Mouse (Mus musculus) layer of hippocampus, postnatal 14 days (tissue): ENCODE results near the gene Chst8. TPM values are rescaled to one million over a fixed set of nuclear protein-coding genes. Genes with fewer than 3 reads are reported as not detected.
A peak's percentile ranks its signal among the peaks of the same experiment; 100 is the strongest.

Source experiments
- DNase-seq, 2 experiments: peaks; one replicate each; pipeline ENCODE4 v3.0.0; 2021 to 2022; ENCODE audit warnings: low spot score in 2 of 2, mixed read lengths in 1 of 2
- long read RNA-seq, 2 experiments: library from polyadenylated mRNA; stranded (forward); transcript quantifications; one replicate each; pipeline ENCODE4 v2.0.0; 2021
- total RNA-seq, 2 experiments: library from RNA; stranded (reverse); gene quantifications; 2 replicates each; pipeline ENCODE4 v1.2.3; 2021

The Chst8 gene
- total RNA-seq: 10 to 100 TPM; 29.6 to 34.3 TPM
- long read RNA-seq, experiment 1, transcript Chst8-201 (4 exons, 2,372 nt): major isoform, 16 of 27 reads
- long read RNA-seq, experiment 1, partial matches to known transcripts: 0 of 27 reads
- long read RNA-seq, experiment 1, other reads (novel, unspliced or antisense): 11 of 27 reads
- long read RNA-seq, experiment 2, transcript Chst8-201 (4 exons, 2,372 nt): major isoform, 9 of 18 reads
- long read RNA-seq, experiment 2, partial matches to known transcripts: 0 of 18 reads
- long read RNA-seq, experiment 2, other reads (novel, unspliced or antisense): 9 of 18 reads

DNA sequence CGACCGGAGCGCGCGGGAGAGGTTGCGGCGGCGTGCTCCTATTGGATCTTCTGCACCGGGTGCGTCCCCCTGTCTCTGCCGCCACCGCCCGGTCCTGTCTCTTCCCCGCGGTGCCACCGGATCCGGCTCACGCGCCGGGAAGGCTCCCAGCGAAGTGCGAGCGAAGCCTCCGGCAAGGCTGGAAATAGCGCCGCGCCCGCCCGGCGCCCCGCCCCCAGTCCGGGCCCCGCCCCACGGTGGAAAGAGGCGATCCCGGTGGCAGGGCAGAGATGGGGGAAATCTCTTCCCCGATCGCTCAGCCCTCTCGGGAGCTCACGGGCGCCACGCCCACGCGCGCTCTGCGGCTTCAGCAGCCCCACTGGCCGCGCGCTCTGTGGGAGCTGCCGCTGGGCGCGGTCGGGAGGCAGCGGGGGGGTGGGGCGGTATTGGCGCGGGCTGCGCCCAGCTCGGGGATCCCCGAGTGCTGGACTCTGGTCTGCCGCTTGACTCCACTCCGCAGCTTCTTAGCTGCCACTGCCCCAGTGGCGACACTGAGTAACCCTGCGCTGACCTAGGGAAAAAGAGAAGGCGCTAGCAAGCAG, at the start of gene Chst8:
Chst8 (minus strand) TSS at position 181 of the 581 bp plus-strand sequence.
- peak; percentile 54 to 66 for DNase-seq

DNA sequence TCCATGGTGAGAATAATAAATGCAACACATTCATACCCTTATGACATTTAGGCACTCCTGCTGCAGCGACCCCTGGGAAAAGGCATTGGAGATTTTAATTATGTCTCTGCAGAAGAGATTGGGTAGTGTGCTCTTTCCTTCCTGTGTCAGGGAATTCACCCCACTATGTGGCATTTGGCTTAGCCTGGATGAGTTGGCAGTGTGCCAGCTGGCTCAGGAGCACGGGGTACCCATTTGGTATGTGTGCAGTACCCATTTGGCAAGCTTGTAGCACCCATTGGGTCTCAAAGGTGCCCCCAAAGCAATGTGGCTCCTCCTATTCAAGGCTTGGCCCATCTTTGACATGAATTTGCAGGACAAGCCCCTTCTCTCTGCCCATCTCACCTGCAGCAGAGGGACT, 45.8 kb upstream of the Chst8 start:
- DNase-seq: no peak

DNA sequence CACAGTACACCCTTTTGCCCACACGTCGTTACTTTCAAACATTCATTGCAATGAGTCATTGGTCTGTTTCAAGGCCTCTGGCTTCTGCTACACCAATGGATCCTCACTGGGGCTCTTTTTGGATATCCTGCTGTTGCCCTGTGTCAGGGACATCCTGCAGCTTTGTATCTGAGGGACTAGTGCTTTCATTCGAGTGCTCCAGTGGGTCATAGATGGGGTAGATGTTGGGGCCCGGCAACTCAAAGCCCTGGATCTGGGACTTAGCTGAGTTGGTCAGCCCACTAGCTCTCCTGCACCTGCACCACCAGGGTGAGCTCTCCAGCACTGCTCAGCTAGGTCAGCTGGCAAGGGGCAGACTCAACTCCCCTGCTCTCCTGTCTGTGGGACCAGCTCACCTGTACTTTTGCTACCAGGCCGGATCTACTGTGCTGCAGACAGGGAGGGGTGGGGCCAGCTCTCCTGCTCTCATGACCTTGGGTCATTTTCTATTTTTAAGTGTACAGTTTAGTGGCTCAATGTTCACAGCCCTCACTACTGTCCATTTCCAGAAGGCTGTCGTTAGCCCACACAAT, 42.4 kb upstream of the Chst8 start:
- DNase-seq: no peak

DNA sequence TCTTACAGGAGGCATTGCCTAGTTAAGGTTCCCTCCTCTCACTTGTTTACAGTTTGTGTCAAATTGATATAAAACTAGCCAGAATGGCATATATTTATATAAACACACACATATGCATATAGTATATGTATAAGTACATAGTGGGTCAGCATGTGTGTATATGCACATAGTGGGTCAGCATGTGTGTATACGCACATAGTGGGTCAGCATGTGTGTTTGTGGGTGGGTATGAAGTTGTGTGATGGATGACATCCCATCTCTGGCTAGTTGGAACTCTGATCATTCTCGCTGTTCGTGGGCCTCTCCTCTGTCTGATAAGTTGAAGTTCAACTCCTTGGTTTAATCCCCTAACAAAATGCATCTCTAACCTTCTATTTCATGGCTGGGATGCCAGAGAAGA, 40.9 kb upstream of the Chst8 start:
- DNase-seq: no peak

DNA sequence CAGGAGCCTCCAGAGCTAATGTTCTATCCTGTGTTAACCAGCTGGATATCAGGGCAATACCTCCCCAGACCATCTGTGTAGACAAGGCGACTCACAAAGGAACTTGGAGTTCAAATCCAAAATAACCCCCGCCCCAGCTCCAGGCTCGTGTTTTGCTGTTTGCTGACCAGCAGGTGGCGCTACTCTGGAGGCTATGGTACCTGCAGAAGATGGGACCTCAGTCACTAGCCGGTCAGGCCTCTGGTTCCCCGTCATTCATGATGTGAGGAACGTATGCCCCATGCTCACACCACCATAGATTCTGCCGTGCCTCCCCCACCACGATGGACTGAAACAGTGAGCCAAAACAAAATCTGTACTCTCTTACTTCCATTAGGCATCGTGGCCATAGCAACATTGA, 37.1 kb upstream of the Chst8 start:
- no peak for DNase-seq

DNA sequence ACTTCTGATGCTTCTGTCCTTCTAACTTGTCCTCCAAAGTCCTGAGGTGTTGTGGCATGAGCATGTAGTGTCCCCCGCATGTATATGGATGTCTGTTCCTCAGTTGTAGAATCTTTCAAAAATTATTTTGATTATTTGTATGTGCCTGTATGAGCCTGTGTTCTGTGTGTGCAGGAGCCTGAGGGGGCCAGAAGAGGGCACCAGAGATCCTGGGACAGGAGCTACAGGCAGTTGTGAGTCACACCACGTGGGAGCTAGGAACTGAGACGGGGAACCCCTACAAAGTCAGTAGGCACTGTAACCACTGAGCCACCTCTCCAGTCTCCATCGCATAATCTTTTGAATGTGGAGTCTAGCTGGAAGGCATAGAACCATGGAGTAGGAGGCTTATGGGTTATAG, 36.3 kb upstream of the Chst8 start:
- no peak for DNase-seq

DNA sequence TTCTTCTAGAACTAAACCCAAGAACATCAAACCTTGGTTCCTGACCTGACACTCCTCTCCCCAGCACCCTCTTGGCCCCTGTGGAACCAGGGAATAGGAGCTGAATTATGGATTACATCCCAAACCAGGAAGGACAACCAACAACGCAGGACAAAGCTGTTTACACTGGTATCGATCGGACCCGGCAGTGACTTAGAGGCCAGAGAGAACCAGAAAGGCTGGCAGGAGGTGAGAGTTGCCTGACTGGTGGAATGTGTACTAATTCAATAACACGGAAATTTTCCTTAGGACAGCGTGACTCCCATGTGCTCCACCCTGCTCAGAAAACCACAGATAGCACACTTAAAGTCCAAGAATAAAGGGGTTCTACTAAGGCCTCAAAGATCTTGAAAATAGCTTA, 35.4 kb upstream of the Chst8 start:
- DNase-seq: no peak

DNA sequence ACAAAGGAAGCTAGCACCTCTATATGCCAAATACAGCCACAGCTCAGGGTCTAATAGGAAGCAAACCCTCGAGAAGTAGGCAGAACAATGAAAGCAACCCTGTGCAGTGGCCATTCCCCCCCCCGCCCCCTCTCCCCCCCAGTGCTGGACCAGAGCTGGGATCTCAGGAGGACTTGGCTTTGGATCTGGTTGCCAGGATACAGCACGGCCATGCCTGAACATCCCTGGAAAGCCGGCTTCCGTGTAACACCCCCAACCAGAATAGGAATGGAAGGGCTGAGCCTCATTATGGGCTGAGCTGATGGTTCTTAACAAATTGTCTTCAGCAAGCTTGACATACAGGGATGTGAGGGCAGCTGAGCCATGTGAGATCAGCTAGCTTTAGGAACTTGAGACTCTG, 34.9 kb upstream of the Chst8 start:
- no peak for DNase-seq

DNA sequence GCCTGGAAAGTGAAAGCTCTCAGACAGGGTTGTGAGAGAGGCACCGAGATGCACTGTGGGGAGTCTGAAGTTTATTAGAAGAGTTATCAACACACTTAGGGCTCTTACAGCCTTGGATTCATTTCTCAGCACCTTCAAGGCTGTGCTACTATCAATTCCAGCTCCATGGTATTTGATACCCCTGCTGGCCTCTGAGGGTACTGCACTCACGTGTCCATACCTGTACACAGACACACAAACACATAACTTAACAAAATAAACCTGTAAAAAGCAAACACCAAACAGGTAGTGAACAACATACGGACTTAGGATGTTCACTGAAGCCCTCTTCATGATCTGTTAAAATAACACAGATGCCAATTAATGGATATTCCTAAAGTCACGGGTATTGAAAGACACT, 26.2 kb upstream of the Chst8 start:
- DNase-seq: no peak

DNA sequence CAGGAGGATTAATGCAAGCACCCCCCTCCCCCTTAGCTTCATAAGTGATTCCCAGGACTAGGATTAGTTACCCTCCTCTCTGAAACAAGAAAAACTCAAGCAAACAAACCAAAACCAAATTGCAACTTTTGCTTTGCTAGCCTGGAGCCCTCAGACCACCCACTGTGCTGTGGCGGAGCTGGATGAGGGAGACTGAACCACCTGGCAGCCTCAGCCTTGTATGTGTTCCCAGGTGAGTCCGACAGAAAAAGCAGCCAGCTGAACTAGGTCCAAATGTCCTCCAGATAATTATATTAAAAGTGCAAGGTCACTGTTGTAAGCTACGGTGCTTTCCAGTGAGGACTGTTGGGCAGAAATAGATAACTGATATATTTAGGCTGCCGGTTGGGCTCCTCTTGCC, 25.7 kb upstream of the Chst8 start:
- no peak for DNase-seq

DNA sequence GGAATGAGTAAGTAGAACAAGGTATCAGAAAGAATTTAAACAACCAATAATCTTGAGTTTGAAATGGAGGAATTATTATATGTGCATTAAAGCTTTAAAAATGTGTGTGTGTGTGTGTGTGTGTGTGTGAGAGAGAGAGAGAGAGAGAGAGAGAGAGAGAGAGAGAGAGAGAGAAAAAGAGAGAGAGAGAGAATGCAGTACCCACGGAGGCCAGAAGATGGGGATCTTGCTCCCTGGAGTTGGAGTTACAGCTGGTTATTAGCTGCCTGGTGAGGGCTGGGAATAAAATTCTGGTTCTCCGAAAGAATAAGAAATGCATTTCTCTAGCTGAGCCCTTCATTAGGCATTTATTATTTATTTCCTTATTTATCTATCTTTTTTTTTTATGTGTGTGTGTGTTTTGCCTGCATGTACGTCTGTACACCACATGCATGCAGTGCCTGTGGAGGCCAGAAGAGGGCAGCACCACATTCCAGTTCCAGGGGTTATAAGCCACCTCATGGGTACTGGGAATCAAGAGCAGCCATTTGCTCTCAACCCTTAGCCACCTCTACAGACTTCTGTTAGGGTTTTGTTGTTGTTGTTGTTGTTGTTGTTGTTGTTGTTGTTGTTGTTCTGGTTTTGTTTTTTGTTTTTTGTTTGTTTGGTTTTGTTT, 13.9 kb upstream of the Chst8 start:
- no peak for DNase-seq

DNA sequence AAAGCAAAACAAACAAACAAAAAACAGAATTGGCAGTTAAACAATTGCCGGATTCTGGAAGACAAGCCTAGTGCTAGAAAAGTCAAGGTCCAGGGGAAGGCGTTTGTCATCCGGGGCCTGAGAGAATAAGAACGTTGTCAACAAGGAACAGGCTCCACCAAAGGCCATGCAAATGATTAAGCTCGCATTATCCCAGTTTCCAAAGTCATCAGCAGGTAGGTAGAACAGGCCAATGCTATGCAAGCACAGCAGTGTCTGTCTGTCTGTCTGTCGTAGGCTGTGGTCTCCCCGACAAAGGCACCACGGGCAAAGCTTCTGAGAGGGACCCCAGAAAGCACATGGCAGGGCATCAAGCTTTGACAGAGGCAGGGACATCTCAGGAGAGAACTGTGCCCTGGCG, 9.1 kb upstream of the Chst8 start:
- DNase-seq: no peak

DNA sequence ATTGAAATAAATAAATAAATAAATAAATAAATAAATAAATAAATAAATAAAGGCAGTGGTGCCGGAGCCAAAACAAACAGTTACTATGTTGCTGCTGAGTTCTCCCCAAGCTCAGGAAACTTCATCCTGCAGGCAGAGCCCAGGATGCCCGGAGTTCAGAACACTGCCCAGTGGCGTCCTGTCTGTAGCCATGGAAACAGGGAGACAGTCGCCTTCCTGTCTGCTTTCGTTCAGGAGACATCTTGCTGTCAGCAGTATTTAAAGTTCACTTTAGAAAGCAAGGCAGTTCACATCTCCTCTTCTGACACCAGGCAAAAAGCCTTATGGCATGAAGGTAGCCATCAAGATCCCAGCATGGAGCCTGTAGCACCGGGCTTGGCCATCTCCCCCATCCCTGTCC, 8.0 kb upstream of the Chst8 start:
- DNase-seq: peak in 1 of 2 experiments; percentile 15

DNA sequence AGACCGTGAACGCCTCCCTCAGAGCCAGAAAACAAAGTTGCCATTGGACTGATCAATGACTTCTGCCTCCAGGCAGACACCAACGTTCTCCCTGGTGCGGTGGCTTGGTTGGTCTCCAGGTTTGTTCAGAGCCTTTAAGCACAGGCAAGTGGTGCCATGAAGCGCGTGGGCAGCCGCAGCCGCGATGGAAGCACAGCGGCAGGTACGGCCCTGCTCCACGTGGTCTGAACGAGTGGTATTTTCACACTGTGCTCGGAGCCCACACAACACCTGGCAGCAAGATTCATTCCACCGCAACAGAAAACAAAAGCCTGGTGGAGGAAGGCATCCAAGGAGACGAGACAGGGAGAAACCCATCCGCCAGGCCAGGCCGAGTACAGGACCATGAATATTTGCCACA, 7.3 kb upstream of the Chst8 start:
- peak; percentile 30 to 51 for DNase-seq

DNA sequence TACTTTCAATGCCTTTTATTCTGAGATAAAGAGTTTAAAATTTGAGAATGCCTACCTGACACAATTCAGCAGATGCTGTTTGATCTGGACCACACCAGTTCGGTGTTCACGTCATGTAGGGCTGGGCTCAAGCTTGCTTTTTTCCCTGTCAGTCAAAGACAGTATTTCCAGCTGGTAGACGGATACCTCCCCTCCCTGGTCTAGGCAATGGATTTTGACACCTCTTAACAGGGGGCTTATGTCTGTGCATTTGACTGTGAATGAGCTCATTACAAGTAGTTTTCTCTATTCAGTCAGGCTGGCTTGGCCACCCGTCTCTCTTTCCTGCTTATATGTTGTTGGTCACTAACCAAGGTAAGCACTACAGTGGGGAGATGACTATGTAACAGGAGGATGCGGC, 6.1 kb upstream of the Chst8 start:
- DNase-seq: no peak

DNA sequence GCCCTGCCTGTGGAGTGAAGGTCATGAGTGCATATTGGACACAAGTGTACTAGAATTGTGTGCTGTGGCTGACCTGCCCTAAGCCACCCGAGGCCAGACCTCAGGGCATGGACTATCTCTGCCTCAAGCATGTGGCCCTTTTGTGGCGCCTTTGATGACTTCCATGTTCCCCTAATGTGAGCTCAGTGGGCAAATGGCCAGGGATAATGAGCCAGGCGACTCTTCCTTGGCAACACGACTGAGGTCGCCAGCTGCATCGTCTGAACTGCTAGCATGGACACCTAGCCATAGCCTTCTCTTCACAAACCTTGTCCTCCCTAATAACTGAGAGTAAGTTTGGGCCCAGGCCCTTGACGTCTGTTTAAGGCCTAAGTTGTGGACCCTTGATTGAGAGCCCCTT, 4.5 kb upstream of the Chst8 start:
- no peak for DNase-seq

DNA sequence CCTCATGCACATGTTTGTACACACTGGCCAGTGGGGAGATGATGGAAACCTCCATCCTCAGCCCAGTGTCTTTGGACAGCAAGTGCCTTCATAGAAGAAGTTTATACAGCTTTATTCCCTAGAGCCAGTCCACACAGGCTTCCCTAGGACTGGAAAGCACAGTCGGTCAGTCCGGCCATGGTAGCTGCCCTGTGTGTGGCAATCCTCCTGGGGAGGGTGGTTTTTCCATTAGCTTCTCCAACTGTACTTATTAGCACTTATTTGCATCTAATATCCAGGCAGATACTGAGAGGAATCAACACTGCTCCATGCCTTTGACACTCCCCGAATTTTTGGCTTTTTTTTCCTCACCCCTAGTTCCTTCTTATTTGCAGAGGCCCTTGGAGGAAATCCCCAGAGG, 2.3 kb upstream of the Chst8 start:
- no peak for DNase-seq

DNA sequence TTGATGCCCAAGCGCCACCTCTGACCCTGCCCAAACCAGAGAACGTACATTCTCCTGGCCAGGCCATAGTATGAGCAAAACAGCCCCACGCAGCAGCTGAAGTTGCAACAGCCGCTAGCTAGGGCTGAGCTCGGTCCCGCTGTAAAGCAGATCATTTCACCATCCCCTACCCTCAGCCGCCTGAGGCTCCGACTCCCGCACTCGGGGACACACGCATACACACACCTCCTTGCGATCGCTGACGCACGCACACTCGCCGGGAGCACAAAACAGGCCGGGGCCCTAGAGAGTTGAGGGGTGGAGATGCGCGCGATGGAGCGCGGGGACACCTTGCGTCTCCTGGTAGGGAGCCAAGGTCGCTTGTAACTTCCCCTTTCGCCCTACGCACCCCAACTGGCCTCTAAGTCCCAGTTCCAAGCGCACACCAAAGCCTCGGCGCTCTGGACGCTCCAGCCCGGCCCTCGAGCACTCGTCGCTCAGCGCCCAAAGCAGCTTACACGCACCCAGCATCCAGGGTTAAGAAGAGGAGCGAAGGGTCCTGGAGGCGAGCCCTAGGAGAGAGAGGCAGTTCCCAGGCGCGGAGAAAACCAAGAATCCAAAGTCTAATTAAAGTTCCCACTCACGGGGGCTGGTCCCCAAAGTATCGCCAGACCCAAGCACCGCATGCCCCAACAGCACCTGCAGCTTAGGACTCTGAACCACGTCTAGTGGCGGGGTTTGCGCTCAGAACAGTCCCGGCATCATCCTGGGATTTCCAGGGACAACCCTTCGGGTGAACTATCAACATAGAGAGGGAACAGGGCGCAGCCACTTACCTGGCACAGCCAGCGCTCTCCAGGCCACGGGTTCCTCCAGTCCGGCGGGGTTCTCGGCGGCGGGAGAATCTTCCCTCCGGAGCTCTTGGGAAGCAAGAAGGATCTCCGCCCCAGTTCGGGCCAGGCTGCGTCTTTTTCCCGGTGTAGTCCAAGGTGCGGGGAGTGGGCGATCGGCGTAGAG, 682 bp downstream of the Chst8 start:
- DNase-seq: peak in 1 of 2 experiments; percentile 11

DNA sequence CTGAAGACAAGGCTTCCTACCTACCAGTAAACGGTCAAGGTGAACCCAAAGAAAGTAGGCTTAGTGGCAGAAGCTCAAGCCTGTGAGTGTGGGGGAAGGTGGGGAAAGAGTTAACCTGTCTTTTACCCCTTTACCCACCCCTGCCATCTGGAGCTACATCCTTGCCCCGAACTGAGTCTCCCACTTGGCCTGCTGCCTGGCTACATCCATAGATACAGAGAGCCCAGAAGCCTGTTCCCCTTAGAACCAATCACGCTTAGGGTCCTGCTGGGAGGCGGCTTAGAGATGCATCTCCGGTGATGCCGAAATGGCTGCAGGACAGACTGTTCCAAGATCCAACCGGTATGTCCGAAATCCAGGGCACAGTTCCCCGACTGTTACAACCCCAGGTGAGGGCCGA, 1.5 kb downstream of the Chst8 start:
- DNase-seq: no peak

DNA sequence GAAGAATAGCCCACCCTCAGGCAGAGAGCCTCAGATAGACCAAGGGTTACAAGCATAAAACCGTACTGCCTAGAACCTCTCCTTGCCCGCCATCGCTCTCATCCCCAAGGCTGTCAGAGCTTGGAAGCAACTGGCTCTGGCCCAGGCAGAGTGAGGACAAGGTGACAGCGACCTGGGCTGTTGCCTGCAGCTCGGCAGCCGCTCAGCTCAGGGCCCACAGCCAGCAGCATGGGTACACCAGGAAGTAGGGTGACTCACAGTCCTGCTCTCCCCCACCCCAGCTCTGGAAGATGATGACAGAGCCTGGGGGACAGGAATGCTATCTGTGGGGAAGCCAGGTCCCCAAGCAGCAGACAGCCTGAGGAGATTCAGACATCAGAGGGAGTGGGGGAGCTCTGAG, 6.2 kb downstream of the Chst8 start:
- peak in 1 of 2 experiments; percentile 18 for DNase-seq

DNA sequence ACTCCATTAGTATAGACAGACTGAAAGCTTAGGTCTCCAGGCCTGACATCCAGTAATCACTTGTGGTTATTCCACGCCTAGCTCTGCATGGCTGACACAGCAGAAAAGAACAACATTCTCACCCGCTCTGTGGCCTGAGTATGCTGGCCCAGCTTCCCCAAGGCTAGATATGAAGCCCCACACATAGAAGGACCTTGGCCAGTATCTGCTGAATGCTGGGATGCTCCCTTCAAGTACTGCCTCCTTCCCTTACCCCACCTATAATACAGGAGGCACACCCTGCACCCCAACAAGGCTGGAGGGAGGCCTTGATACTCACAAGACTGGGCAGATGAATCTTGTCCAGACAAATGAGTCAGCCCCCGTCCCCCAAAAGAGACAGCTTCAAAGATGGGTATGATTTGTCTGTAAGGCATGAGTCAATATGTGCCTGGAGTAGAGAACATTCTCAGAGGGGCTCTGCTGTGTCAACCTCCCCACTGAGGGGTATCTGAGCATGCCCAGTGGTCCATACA, 6.8 kb downstream of the Chst8 start:
- no peak for DNase-seq
